Mouse (Mus musculus): ENCODE measurements around the gene Gfra1. TPM values are rescaled to one million over a fixed set of nuclear protein-coding genes. Genes with fewer than 3 reads are reported as not detected.

Gene Gfra1
- polyA plus RNA-seq, 1 experiment = 0.09 TPM

DNA sequence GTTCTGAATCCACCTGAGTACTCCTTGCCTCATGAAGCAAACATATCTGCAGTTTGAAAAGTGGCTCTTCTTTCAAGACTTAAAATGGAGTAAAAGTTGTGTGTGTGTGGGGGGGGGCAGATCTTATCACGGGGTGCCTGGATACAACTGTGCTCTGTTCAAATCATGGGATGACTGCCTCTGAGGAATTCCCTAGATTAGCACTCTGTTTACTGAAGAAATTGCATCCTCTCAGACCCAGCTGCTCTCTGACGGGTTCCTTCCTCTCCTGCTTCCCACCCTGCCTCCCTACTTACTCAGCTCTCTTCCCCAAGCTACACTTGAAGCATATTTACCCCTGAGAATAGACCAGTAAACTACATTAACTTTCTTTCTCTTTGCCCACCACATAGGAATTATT is 87.2 kb downstream of the Gfra1 start:
- WGBS = 84% methylated on average over 2 of the region's 2 CpGs

DNA sequence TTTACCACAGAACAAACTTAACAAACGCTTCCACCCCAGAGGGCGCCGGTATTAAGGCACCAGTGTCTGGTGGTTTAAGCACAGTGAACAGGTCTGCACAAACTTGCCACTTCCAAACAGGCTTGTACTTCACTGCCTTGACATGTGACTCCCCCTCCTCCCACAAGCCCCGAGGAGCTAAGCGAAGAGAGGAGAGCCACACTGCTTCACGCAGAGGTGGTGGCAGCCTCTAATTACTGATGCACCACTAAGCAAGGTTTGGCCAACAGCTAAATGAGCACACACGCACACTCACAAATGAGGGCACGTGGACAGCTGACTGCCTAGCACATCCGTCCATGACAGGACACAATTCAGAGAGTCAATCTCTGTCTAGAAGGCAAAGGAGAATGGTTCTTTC is 91.0 kb downstream of the Gfra1 start:
- DNase-seq (ENCODE audit: low read depth in 1 of 2, low spot score in 2 of 2) = no peak
- no peak for TF ChIP-seq CTCF (IDR thresholded peaks at IDR 0.05; ENCODE audit: extremely low read depth, insufficient read depth, insufficient read length, insufficient replicate concordance)
- TF ChIP-seq POLR2A (IDR thresholded peaks at IDR 0.05; ENCODE audit: low read depth, low read length) = no peak
- Histone ChIP-seq H3K4me1 (ENCODE audit: control insufficient read depth, insufficient read depth, insufficient read length) (no peaks in the 10 kb centered on the region), H3K27ac (ENCODE audit: insufficient read depth, low read length) (no peak overlapping the region), H3K36me3 (ENCODE audit: control insufficient read depth, insufficient read depth, low read length) (no peaks in the 10 kb centered on the region), H3K27me3 (ENCODE audit: control insufficient read depth, insufficient read depth, low read length) (no peaks in the 10 kb centered on the region), H3K4me3 (ENCODE audit: extremely low read depth, insufficient read depth, insufficient read length) (no peak overlapping the region)
- 89% methylated on average over 9 of the region's 9 CpGs for WGBS

More for the DNA sequence above, 87.2 kb downstream of the Gfra1 start:
- H3K27ac ChIP-seq (ENCODE audit: insufficient read depth, low read length) = no peak overlapping the region
- H3K4me3 ChIP-seq (ENCODE audit: extremely low read depth, insufficient read depth, insufficient read length) = no peak overlapping the region
- H3K36me3 ChIP-seq (ENCODE audit: control insufficient read depth, insufficient read depth, low read length) = no peaks in the 10 kb centered on the region
- H3K4me1 ChIP-seq (ENCODE audit: control insufficient read depth, insufficient read depth, insufficient read length) = no peaks in the 10 kb centered on the region
- TF ChIP-seq CTCF (IDR thresholded peaks at IDR 0.05; ENCODE audit: extremely low read depth, insufficient read depth, insufficient read length, insufficient replicate concordance) (no peak), POLR2A (IDR thresholded peaks at IDR 0.05; ENCODE audit: low read depth, low read length) (no peak)
- no peak for DNase-seq (ENCODE audit: low read depth in 1 of 2, low spot score in 2 of 2)
- no peaks in the 10 kb centered on the region for H3K27me3 ChIP-seq (ENCODE audit: control insufficient read depth, insufficient read depth, low read length)

DNA sequence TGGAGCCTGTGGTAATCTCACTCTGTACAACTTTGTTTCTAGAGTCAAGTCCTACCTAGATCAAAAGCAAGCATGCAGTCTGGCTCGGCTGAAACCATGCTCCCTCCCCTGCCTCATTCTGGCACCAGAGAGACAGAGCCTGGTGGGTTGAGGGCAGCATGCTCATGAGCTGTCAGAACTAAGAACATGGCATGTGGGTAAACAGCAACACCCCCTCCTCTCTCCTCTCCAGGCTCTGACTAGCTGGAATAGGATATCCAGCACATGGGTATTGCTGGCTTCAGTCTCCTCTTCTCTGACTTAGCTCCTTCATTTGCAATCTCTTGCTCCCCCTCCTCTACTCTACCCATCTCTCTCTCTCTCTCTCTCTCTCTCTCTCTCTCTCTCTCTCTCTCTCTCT is 94.7 kb downstream of the Gfra1 start:
- no peak overlapping the region for H3K27ac ChIP-seq (ENCODE audit: insufficient read depth, low read length)
- TF ChIP-seq CTCF (IDR thresholded peaks at IDR 0.05; ENCODE audit: extremely low read depth, insufficient read depth, insufficient read length, insufficient replicate concordance) (no peak), POLR2A (IDR thresholded peaks at IDR 0.05; ENCODE audit: low read depth, low read length) (no peak)
- DNase-seq (ENCODE audit: low read depth in 1 of 2, low spot score in 2 of 2) = no peak
- WGBS = 72% methylated on average over 1 of the region's 1 CpGs
- no peaks in the 10 kb centered on the region for H3K27me3 ChIP-seq (ENCODE audit: control insufficient read depth, insufficient read depth, low read length)
- no peaks in the 10 kb centered on the region for H3K4me1 ChIP-seq (ENCODE audit: control insufficient read depth, insufficient read depth, insufficient read length)
- H3K36me3 ChIP-seq (ENCODE audit: control insufficient read depth, insufficient read depth, low read length) = no peaks in the 10 kb centered on the region
- no peak overlapping the region for H3K4me3 ChIP-seq (ENCODE audit: extremely low read depth, insufficient read depth, insufficient read length)

DNA sequence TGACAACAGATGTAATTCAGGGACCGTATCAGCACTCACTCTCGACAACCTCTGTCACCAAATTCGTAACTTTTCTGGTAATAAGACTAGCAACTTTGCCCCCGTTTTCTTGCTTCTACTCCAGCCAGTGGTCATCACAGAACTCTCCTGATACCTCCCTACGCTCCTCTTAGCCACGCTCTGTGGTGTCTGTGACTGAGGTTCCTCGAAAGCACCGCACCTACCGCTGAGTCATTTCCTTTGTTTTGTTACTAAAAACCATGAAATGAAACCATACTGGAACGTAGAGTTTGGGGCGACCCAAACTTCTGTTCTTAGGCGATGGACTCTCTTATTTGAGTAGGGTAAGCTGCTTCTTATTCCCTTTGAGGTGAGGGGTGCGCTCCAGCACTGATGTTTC is 97.6 kb downstream of the Gfra1 start:
- no peak for TF ChIP-seq POLR2A (IDR thresholded peaks at IDR 0.05; ENCODE audit: low read depth, low read length)
- no peak for TF ChIP-seq CTCF (IDR thresholded peaks at IDR 0.05; ENCODE audit: extremely low read depth, insufficient read depth, insufficient read length, insufficient replicate concordance)
- no peaks in the 10 kb centered on the region for H3K27me3 ChIP-seq (ENCODE audit: control insufficient read depth, insufficient read depth, low read length)
- H3K27ac ChIP-seq (ENCODE audit: insufficient read depth, low read length) = no peak overlapping the region
- no peak for DNase-seq (ENCODE audit: low read depth in 1 of 2, low spot score in 2 of 2)
- no peak overlapping the region for H3K4me3 ChIP-seq (ENCODE audit: extremely low read depth, insufficient read depth, insufficient read length)
- whole genome bisulfite sequencing = 25% methylated on average over 13 of the region's 13 CpGs
- peaks cover 4% of the 10 kb centered on the region; the same call in 1 of the 2 replicates for H3K4me1 ChIP-seq (ENCODE audit: control insufficient read depth, insufficient read depth, insufficient read length)
- H3K36me3 ChIP-seq (ENCODE audit: control insufficient read depth, insufficient read depth, low read length) = no peaks in the 10 kb centered on the region

DNA sequence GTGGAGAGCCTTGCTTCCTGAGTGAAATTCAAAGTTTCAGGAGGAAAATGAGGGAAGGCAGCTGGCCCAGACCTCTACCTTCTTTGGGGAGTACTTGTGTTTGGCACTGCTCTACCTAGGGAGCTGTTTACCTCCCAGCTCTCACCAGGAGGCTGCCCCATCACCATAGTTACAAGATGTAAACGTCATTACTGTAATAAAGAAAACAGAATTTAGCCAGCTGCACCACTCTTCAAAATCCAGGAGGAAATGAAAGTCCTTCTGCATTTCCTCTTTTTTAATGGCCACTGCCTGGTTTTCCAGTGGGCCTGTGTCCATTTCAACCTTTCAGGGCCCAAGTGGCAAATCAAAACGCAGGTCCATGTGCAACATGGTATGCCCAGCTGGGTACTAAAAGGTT is 101.8 kb downstream of the Gfra1 start:
- TF ChIP-seq CTCF (IDR thresholded peaks at IDR 0.05; ENCODE audit: extremely low read depth, insufficient read depth, insufficient read length, insufficient replicate concordance) (no peak), POLR2A (IDR thresholded peaks at IDR 0.05; ENCODE audit: low read depth, low read length) (no peak)
- DNase-seq (ENCODE audit: low read depth in 1 of 2, low spot score in 2 of 2) = no peak
- Histone ChIP-seq H3K27me3 (ENCODE audit: control insufficient read depth, insufficient read depth, low read length) (no peaks in the 10 kb centered on the region), H3K4me1 (ENCODE audit: control insufficient read depth, insufficient read depth, insufficient read length) (peaks cover 4% of the 10 kb centered on the region; the same call in 1 of the 2 replicates), H3K4me3 (ENCODE audit: extremely low read depth, insufficient read depth, insufficient read length) (no peak overlapping the region), H3K27ac (ENCODE audit: insufficient read depth, low read length) (no peak overlapping the region), H3K36me3 (ENCODE audit: control insufficient read depth, insufficient read depth, low read length) (no peaks in the 10 kb centered on the region)
- WGBS = 33% methylated on average over 2 of the region's 2 CpGs

DNA sequence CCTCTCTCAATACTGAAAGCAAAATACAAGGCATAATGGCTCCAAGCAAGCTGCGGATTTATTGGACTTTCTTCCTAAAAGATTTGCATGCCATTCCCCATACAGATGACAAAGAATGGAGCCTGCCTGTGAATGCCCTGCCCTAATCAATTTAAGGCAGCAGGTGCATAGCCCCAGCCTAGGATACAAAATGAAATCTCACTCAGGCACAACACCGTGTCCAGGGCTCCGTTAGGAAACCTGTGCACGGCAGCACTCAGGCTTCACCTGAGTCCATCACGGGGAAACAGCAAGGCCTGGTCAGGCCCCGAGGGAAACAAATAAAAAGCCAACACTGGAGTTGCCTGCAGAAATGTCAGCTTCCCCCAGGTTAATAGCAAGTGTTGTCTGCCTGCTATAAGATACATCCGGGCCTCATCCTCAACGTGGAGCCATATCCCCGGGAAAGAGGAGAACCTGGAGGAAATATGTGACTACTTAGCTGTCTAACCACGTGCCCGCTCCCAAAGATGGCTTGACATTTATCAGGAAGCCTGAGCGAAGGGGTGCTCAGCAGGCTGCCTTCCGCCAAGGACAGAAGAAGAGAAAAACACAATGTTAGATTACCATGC is 102.3 kb downstream of the Gfra1 start:
- no peak for DNase-seq (ENCODE audit: low read depth in 1 of 2, low spot score in 2 of 2)
- no peak for TF ChIP-seq CTCF (IDR thresholded peaks at IDR 0.05; ENCODE audit: extremely low read depth, insufficient read depth, insufficient read length, insufficient replicate concordance)
- Histone ChIP-seq H3K36me3 (ENCODE audit: control insufficient read depth, insufficient read depth, low read length) (no peaks in the 10 kb centered on the region), H3K27ac (ENCODE audit: insufficient read depth, low read length) (no peak overlapping the region), H3K27me3 (ENCODE audit: control insufficient read depth, insufficient read depth, low read length) (no peaks in the 10 kb centered on the region), H3K4me1 (ENCODE audit: control insufficient read depth, insufficient read depth, insufficient read length) (peaks cover 4% of the 10 kb centered on the region; the same call in 1 of the 2 replicates), H3K4me3 (ENCODE audit: extremely low read depth, insufficient read depth, insufficient read length) (no peak overlapping the region)
- 89% methylated on average over 13 of the region's 13 CpGs for WGBS

DNA sequence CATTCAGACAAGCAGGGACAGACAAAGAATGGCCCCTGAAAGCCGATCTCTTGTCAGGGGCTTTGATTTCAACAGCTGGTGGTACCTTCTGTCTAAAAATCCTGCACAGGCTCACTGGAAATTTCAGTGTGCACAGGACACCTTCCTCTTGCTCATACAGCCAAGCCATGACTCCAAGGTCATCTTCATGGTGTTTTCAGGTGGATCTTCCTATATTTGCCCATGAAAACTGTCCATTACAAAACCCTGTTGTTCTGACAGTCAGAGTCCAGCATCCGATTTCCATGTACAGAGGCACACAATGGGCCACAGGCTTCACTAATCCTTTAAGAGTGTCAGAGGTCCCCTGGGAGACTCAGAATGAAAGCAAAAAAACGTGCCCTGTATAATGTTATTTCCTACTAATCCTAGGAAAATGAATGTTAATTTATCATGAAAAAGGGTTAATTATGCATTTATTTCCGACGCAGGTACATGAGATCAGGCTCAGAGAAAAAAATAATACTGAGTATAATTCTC is 105.8 kb downstream of the Gfra1 start:
- Histone ChIP-seq H3K27me3 (ENCODE audit: control insufficient read depth, insufficient read depth, low read length) (no peaks in the 10 kb centered on the region), H3K36me3 (ENCODE audit: control insufficient read depth, insufficient read depth, low read length) (no peaks in the 10 kb centered on the region), H3K4me3 (ENCODE audit: extremely low read depth, insufficient read depth, insufficient read length) (no peak overlapping the region), H3K27ac (ENCODE audit: insufficient read depth, low read length) (no peak overlapping the region), H3K4me1 (ENCODE audit: control insufficient read depth, insufficient read depth, insufficient read length) (peaks cover 4% of the 10 kb centered on the region; the same call in 1 of the 2 replicates)
- DNase-seq (ENCODE audit: low read depth in 1 of 2, low spot score in 2 of 2) = no peak
- 70% methylated on average over 5 of the region's 5 CpGs for WGBS
- TF ChIP-seq POLR2A (IDR thresholded peaks at IDR 0.05; ENCODE audit: low read depth, low read length) = no peak
- no peak for TF ChIP-seq CTCF (IDR thresholded peaks at IDR 0.05; ENCODE audit: extremely low read depth, insufficient read depth, insufficient read length, insufficient replicate concordance)

All from spleen, adult 2 months (tissue).